Mouse (Mus musculus) ovary, postnatal 14 days (tissue): ENCODE measurements around the gene Serinc4.

ENCODE experiments used
- DNase-seq: peaks from one replicate; pipeline ENCODE4 v3.0.0; 2022; ENCODE audit warnings: low spot score

Gene Serinc4

DNA sequence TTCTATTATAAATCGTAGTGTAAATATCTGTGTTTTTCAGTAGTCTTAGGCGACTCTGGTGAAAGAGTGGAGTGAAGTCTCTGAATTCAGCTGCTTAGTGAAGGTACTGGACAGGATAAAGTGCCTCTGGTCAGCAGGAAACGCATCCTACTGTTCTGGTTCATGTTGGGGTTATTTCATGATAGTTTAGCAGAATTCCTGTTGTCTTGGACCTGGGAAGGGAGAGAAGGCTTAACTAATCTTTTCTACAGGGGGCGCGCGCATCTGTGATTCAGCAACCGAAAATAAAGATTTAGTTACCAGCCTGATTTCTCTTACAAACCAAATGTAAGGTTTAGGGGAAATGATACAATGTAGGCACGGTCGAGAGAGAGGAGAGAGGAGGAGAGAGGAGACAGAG lies 8.4 kb downstream of the Serinc4 start:
- peak; percentile 17 for DNase-seq

- no peak for DNase-seq
Observed at GRCm38 (mm10) chr2:121447006-121447405, 9.6 kb downstream of the Serinc4 start.

DNA sequence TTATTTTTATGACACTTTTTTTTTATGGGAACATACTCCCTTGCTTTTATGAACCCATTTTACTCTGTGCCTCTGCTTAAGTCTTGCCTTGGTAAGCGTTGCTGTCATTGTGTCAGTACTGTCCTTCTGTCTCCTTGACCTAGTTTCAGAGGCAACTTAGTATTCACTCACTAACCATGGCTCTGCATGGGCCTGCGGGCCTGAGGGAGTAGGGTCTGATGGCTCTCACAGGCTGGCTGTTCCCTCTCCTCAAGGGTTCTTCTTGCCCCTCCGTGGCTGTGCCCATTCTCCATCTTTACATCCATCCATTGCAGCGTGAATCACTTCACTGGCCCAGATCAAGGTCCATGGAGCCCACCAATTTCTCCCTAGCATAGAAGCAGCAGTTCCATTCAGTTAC lies 10.1 kb downstream of the Serinc4 start:
- no peak for DNase-seq

GRCm38 (mm10) chr2:121445117-121445516 lies 11.5 kb downstream of the Serinc4 start:
- DNase-seq: no peak

DNA sequence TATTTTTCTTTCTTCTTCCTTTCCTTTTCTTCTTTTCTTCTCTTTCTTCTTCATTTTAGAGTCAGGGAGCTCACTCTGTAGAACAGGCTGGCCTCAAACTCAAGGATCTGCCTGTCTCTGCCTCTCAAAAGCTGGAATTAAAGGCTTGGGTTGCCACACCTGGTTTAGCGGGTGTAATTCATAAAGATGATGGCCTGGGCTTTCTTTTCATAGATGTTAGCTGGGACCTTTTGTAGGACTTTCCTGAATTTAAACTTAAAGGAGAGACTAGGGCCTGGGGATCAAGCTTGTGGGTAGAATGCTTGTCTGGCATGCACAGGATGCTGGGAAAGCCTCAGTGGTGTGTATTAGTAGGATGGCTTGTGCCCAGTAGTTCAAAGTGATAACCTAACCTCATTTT lies 12.4 kb downstream of the Serinc4 start, which contains the start of gene Ell3:
Gene Ell3, minus strand, starts transcription at position 101 of the 400 bp plus-strand sequence.
- DNase-seq: no peak

- DNase-seq: no peak
Observed at GRCm38 (mm10) chr2:121443068-121443349, 13.6 kb downstream of the Serinc4 start.

DNA sequence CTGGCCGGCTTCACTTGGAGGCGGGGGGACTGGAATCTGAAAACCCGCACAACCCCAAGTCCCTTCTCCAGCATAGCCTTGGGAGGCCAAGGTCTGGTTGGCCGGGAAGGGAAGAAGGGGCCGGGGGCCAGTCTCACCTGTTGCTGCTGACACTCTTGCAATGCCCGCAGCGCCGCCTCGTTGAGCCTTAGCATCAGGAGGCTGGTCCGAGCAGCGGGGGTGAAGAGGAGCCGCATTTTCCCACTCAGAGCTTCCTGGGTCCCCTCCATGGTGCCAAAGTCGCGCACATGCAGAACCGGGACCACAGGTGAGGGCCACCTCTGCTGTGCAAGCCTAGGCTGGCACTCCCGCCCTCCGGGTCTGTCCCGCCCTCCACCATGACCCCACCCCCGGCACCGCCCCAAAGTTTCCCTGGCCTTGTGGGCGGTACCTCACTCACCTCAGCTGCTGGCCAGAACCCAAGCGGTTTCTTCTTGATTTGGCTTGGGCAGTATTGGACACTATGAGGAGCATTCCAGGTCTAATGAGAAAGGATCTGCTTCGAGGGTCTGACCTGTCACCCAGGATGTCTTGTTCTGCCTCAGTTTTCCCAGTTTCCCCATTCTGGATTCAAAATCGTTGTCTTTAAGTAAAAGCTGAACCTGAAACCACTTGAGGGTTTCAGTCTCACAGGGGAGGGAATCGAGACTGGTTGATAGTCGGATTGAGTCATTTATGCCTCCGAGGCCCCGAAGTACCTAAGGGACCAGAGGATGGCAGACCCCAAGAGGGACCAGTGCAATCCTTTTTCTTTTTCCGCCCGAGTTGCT lies 14.1 kb downstream of the Serinc4 start:
- peak; percentile 38 for DNase-seq

DNA sequence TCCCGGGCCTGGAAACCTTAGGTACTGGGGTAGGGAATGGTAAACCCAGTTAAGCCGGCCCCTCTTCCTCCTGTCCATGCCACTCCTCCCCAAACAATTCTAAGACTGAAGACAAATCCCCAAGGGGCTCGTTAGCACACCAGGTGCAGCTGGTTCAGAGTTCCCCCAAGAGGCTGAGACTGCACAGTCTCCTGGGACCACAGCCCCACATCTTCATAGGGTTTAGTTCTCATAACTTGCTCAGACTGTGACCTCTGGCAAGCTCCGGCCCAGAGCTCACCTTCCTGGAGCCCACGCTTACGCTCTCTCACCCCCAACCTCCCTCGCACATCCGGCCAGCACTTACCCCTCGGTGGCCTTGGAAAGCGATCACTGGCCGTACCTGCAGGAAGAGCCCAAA lies 14.8 kb downstream of the Serinc4 start:
- DNase-seq: no peak

- DNase-seq: no peak
Observed at GRCm38 (mm10) chr2:121440834-121441605, 15.6 kb downstream of the Serinc4 start.

GRCm38 (mm10) chr2:121439746-121440145 lies 16.8 kb downstream of the Serinc4 start:
- no peak for DNase-seq

GRCm38 (mm10) chr2:121434854-121435253 lies 21.7 kb downstream of the Serinc4 start:
- DNase-seq: no peak

DNA sequence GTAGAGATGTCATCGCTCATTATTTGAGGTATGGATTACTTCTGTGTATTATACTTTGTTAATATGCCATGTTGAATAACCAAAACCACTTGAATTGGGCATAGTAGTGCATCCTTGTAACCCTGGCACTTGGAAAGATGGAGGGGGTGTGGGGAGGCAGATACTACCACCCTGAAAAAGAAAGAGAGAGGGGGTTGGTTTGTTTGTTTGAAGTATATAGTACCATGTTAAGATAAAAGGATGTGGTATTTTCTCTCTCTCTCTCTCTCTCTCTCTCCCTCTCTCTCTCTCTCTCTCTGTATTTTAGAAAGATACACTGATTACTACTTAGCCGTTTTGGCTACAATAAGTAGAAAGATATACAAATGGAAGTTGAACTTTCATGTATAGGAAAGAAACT lies 30.7 kb downstream of the Serinc4 start:
- DNase-seq: no peak

DNA sequence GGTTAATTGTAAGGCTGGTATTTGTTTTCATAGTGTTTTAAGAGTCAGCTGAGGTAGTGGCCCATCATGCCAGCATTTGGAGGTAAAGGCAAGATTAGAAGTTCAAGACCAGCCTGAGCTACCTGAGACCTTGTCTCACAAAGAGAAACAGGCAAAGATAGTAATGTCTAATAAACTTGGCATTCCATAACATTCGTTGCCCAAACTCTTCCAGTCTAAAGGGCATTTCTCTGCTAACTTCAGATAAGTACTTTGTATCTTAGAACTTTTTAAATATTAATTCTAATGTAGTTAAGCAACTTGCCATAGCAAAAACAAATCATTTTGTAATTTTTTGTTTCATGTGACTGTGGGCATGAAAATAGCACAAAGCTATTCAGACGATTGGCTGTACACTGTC lies 33.4 kb downstream of the Serinc4 start:
- no peak for DNase-seq

DNA sequence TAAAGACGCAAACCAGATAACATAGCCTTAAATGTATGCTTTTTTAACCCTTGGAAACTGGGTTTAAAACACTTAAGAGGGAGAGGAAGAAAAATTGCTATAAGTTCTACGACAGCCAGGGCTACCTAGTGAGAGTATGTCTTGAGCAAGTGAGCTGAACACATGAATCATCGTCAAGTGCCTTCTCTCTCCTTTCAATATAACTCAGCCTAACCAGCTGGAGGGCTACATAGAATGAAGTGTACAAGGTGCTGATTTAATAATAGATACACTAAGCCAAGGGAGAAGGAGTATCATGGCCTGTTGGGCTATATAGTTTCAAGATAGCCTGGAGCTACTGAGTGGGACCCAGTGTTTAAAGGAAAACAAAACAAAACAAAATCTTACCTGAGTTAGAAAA lies 38.1 kb downstream of the Serinc4 start:
- no peak for DNase-seq

- no peak for DNase-seq
Observed at GRCm38 (mm10) chr2:121416356-121416755, 40.2 kb downstream of the Serinc4 start.

DNA sequence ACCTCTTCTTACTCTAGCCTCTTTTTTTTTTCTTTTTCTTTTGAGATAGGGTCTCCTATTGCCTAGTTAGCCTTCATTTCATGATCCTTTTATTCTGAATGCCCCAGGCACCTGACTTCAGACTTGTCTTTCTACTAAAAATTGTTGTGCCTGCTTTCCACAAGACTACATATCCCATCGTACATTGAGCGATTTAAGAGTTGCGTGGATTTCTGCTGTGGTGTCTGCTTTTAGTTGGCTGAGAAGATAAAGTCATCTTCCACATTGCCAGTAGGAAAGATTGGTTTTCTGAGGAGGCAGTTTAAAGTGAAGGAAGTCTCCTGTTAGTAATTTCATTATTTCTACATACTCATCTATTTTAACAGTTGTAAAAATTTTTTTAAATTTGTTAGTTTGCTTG lies 41.0 kb downstream of the Serinc4 start:
- no peak for DNase-seq

DNA sequence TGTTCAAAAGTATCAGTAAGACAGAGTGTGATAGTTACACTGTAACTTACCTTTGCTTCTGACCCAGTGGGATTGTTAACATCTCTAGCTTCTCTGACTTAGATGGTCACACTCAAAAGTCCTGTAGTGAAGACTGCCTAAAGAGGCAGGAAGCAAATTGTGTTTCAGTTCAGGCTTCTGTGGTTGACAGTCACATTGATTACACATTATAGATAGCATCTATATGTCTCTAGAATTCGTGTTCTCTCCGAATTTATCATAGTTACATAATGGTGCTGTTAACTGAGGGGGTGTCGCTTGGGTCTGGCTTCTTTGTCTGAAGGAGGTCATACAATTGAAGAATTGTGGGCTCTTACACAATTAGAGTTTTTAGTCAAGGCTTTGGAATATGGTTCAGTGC lies 41.5 kb downstream of the Serinc4 start:
- DNase-seq: no peak

DNA sequence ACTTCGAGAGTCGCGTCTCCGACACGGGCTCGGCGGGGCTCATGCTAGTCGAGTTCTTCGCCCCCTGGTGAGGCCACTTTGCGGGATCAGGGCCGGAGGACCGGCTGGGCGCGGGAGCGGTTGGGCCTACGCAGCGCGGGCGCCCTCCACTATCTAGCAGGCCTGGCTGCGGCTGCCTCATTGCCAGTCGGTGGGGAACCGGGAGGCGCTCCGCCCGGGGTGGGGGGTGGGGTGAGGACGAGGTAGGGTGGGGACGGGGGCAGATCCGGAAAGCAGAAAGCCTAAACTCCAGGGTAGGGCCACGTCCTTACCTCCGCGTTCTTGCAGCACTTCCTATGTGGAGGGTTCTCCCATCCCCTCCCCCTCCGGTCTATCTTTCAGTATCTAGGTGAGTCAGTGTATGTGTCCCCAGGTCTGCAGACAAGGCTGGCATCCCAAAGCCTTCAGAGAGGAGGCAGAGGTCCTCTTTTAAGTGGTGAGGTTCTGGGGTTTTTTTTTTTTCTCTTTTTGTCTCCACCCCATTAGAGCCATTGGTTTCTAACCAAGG lies 42.4 kb downstream of the Serinc4 start:
- DNase-seq: peak; percentile 13

- peak; percentile 93 for DNase-seq
Observed at GRCm38 (mm10) chr2:121413387-121414042, 43.1 kb downstream of the Serinc4 start, which contains the start of the genes Pdia3 and Catsper2. Gene Pdia3 (plus strand): TSS chr2:121413775. Gene Catsper2 (minus strand): TSS chr2:121413792.

DNA sequence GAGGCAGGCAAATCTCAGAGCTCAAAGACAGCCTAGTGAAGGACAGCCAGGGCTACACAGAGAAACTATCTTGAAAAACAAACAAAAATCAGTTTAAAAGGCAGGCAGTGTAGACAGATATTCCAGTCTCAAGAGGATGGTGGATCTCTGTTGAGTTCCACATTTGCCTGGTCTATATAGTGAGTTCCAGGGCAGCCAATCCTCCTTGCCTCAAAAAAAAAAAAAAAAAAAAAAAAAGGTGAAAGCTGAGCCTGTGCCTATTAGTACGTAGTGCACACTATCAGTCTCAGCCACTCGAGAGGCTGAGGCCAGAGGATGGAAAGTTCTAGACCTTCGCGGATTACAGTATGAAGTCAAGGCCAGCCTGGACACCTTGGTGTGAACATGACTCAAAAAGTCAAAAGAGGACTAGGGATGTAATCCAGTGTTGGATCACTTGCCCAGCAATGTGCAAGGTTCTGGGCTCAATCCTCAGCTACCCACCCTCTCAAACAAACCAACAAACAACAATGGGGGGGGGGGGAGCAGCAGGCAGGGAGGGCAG lies 43.7 kb downstream of the Serinc4 start:
- no peak for DNase-seq

GRCm38 (mm10) chr2:121408160-121408559 lies 48.4 kb downstream of the Serinc4 start:
- DNase-seq: no peak

GRCm38 (mm10) chr2:121403296-121403695 lies 53.3 kb downstream of the Serinc4 start:
- DNase-seq: no peak
